Mouse (Mus musculus) urinary bladder, postnatal 4 days (tissue): ENCODE results near the gene Mga.

Experiments used
- DNase-seq, 2 experiments: peaks; one replicate each; pipeline ENCODE4 v3.0.0; 2021 to 2022; ENCODE audit warnings: low spot score in 2 of 2

The Mga gene

DNA sequence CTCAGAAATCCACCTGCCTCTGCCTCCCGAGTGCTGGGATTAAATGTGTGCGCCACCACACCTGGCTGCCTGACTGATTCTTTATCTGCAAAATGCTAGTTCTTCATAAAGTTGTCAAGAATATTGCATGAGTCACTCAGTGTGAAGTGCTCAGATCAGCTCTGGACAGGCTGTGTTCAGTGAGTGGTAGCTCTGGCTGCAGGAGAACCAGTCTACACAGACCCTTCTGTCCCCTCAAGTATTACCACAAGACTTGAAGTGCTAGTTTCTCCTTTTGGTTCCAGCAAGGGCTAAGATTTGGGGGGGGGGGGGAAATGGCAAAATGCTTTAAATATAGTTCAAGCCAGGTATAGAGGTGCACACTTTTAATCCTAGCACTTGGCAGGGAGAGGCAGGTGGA is 90.4 kb downstream of the Mga start:
- DNase-seq, result no peak

DNA sequence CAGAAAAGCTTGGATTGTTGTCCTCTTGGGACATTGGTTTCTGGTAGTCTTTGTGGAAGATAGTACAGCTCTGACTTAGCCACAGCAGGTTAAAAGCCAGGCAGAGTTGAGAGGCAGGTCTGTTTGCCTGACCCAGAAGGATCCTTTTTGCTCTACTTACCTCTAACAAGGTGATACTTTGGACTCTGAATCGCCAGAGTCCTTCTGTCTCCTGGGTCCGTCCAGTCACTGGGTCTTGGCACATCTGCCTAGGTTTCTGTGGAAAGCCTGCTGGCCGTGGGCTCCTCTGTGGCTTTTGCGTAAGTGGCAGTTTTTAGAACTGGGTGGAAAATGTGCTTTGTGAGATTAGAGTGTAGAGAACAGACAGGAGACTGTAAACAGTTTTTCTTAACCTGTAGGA is 91.9 kb downstream of the Mga start:
- no peak for DNase-seq

DNA sequence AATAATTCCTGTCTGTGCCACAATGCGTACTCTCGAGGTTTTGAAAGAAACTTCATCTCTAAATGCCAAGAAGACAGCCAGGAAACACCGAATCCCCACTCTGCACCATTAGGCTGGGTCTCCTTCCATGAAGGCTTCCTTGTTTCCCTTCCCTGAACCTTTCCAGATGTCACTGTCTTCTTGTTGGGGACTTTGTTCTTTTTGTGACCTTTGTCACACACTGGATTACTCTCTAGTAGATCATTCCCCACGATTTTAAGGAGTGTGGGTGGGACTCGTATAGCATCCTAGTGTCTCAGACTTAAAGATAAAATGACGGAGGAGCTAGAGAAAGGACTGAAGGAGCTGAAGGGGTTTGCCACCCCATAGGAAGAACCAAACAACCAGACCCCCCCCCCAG is 93.9 kb downstream of the Mga start:
- DNase-seq, result no peak

DNA sequence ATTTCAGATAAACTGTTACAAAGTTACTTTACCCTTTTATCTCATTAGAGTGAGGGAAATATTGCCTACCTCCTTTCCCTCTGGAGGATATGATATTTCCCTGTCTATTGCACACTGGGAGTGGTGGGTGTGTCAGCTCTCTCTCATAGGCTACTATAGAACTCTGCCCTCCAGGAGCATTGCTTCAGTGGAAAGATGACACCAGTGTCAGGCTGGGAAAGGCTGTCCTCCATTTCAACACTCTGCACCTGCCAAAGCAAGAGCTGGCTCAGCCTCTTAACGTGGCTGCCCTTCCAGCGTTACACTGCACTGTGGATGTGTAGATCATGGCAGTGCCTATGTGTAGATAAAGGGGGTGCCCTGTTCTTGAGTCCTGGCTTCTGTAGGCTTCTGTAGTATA is 95.3 kb downstream of the Mga start:
- DNase-seq, result no peak

DNA sequence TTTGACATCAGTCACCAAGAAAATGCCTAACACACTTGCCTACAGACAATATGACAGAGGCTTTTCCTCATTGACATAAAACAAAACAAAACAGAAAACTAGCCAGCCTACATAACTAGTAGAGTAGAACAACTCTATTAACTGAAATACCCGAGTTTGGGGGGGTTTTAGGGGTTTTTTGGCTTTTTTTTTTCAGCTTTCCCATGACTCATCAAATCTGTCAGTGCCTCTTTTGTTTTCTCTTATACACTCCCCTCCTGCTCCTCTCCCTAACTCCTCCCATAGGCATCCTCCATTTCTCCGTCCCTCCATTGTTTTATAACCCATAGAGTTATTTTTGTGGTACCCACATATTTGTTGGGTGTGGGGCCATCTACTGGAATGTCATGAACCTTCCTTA is 96.5 kb downstream of the Mga start:
- no peak for DNase-seq

DNA sequence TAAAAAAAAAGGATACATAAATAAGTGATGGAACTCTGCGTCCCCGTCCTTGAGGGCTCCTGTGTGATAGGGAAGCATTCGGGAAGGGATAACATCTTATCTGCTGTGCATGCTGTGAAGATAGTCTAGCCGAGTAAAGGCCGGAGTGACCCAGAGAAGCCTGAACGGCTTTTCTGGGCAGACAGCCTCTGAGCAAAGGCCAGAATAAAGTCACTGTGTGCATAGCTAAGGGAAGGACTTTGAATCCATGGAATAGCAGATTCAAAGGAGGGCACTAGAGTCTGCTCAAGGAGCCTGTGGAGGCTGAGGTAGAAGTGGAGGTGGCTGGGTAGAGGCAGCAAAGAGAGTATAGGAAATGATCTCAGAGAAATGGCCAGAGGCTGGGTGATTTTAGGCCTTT is 97.8 kb downstream of the Mga start:
- no peak for DNase-seq

DNA sequence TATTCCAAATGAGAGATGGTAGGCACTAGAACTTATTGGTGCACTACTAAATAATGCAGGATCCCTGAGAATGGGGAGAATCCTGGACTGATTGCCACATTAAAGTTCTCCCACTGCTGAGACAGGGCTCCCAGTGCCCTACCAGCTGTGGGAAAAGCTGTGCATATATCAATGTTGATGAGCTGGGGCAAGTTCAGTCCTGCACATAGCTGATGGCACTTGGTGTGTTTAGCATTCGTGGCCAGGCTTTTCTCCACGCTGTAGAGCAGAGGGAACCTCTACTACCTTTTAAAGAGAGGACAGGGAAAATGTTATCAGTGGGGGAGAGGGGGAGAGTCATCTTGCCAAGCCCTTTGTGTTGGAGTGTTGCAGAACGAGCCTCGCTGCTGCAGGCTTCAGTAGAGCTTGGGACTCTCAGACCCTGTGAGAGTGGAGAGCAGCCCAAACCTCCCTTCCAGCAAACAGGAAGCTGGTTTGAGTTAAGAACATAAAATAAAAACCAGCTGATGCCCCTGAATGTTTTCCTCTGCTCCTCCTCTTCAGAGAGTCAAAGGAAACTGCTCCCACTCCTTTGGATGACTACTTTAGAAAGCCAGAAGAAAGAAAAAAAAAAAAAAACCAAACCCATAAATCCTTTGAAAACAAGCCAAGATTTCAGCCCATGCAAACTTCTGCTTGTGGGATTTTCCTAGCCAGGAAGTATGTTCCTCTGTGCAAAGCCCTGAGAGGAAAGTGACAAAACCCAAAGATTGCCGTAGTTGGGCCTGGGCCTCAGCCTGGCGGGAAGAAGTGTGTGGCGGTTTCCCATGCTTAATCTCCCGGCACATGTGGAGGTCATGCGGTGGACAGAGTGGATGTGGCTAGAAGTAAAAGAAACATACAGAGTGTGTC is 98.6 kb downstream of the Mga start:
- DNase-seq, result no peak

DNA sequence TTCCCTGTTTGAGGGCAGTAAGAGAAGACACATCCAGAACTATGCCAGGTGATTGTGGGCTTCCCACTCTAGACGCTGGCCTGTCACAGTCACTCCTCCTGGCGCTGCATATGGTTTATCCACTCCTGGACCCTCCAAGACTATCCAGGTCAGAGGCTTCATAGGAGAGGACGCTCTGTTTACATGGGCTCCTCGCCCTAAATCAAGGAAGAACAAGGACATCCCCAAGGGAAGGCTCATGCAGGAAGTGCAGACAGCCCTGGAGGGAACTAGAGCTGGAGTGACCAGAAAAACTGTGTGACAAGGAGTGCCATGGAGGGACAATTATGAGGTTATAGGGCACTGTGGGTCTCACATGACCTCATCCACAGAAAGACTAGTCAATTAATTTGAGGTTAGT is 100.3 kb downstream of the Mga start:
- DNase-seq, result no peak

DNA sequence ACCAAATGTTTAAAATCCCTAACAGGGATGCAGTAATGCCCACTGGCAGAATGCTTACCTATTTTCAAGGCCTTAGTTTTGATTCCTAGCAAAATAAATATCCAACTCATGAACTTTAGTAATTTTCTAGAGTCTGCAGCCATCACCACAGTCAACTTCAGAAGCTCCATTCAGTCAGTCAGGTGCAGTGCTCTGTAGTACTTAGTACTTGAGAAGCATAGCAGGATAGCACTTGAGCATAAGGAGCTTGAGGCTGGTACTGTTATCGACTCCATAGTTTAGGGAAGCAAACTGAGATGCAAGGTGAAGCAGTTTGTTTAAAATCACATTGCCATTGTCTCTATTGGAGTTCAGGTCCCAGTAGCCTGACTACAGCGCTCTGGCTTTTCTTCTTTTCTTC is 102.7 kb downstream of the Mga start:
- no peak for DNase-seq

DNA sequence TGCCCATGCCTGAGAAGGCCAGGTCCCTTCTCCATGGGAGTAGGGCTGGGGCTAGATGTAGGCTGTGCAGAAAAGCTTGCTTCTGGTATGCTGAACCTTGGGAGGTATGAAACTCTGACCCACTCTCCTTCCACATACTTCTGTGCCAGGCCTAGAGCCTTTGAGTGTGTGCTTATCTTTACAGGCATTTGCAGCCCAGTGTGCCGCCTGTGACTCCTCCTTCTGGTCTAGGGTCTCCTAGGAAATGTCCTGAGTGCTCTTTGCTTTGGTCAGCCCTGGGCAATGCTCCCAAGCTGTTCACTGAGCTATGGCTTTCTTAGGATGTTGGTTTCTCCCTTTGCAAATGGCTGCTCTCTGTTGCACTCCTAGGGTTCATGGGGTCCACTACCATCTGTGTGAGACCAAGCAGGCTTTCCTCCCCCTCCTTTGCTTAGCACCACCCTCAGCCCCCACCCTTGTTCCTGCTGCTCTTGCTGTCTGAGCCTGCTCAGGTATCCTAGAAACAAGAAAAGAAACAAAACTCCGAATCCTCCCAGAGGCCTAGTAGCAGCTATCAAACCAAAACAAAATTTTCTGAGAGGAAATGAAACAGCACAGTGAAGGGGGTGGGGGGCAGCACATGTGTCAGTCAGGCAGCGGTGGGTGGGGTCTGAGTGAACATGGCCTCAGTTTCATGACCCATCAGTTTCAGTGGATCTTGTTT is 104.0 kb downstream of the Mga start:
- DNase-seq, result no peak

DNA sequence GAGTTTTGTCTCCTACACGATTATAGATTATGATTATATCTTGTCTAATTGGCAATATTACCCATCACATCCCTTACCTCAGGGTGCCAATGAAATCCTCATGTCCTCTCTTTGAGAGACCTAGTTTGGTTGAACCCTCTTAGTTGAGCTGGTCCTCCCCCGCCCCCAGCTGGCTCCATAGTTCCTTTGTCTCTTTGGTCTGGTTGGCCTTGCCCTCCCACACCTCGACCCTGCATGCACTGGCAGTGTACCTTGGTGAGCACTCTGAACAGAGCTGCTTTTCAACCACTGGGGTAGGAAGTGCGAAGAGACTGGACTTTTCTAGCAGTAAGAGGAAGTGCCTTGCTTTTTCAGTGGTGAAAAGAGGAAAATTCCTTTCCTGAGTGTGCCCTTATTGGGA is 104.9 kb downstream of the Mga start:
- no peak for DNase-seq

DNA sequence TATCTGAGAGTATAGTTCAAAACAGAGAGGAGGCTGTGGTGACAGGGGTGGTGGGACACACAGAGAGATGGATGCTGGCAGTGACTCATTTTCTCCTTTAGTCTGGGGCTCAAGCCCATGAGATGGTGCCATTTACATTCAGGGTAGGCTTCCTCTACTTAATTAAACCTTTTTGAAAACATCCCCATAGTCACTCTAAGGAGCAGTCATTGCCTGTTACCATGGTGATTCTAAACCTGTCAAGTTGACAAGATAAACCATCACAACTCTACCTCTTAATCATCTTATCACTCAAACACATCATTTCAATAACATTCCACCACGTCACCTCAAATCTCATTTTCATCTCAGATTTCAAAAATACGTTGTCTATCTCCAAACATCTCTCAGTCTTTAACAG is 106.9 kb downstream of the Mga start:
- DNase-seq, result no peak

DNA sequence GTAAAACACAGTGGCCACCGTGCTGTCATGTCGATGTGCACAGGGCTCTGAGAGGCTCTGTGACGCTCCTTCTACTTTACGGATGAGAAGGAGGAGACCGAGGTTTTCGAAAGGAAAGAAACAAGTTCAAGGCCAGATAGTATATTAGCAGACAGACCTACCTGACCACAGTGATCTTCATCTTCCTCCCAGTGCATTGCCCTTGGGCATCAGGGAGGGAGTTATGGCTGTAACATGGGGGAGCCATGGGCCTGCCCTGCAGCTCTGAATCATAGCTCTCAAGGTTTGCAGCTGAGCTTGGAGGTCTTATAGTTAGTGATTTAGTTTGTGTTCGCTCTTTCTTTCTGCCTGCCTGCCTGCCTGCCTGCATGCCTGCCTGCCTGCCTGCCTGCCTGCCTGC is 109.7 kb downstream of the Mga start:
- DNase-seq, result no peak

DNA sequence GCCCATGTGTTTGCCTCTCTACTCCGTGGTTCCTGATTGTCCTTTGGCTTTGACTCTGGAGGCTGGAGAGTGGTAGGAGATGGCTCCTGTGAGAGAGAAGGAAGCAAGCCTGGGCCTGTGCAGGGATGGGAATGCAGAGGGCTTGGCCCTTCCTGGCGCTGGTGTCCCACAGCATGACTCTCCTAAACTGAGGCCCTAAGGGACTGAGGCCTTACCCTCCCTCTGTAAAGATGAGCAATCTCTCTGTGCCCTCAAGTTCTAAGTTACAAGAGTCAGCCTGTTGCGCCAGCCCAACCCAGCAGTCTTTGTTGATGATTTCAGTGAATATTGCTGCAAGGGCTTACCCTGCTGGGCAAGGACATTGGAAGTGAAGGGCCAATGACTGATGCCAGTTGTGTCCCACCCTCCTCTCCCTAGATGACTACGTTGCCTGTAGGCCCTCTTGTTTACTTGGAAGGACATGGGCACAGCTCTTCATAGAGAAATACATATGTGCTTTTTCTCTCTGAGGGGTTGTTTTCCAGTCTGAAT is 110.7 kb downstream of the Mga start:
- no peak for DNase-seq

DNA sequence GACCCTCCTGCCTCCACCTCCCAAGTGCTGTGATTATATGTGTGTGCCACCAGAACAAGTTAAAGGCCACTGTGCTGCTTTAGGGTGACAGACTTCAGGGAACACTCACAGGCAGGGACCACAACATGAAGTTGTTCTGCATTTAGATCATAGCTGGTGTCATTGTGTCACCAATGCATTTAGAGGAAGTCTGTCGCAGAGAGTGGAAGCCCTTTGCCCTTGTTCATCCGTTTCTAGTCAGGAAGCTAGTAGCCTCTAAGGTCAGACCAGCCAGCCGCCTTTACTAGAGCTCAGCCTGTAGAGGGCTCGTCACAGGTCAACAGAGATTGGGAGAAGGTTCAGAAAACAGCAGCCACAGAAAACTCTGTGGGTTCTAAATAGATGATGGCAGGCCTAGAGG is 111.6 kb downstream of the Mga start:
- no peak for DNase-seq

DNA sequence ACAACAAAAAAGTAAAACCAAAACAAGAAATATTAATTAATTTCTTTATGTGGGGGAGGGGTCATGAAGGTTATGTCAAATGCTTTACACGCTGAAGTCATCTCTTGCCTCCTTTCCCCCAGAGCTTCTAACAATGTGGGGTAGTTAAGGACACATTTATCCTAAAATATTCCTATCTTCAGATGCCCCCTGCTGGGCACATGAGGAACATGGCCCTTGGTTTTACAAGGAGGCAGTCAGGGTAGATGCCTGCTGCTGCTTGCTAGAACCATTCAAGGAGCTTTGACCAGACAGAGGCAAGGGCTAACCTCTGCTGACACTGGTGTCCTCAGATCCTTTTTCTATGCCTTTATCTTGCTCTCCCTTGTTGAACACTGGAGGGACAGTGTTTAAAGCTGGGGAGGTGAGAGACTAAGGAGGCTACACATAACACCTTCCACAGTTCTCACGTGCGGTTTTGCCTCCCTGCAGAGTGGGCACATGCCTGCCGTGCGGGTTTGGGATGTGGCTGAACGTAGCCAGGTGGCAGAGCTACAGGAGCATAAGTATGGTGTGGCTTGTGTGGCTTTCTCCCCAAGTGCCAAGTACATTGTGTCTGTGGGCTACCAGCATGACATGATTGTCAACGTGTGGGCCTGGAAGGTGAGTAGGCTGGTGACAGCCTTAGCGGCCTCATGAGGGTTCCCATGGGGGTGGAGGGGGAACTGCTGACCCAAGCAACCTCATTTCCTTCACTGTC is 114.6 kb downstream of the Mga start:
- DNase-seq, result no peak

DNA sequence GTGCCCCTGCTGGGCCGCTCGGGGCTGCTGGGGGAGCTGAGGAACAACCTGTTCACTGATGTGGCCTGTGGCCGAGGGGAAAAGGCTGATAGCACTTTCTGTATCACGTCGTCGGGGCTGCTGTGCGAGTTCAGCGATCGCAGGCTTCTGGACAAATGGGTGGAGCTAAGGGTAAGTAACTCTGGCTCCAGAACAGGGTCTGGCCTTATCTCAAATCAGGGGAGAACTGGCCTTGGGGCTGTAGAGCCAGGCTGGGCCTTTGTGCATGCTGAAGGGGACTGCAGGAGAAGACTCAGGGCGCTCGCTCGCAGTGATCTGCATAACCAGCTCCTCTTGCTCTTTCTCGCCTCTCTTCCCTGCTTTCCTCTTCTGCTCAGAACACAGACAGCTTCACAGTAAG is 115.9 kb downstream of the Mga start:
- DNase-seq, result no peak

DNA sequence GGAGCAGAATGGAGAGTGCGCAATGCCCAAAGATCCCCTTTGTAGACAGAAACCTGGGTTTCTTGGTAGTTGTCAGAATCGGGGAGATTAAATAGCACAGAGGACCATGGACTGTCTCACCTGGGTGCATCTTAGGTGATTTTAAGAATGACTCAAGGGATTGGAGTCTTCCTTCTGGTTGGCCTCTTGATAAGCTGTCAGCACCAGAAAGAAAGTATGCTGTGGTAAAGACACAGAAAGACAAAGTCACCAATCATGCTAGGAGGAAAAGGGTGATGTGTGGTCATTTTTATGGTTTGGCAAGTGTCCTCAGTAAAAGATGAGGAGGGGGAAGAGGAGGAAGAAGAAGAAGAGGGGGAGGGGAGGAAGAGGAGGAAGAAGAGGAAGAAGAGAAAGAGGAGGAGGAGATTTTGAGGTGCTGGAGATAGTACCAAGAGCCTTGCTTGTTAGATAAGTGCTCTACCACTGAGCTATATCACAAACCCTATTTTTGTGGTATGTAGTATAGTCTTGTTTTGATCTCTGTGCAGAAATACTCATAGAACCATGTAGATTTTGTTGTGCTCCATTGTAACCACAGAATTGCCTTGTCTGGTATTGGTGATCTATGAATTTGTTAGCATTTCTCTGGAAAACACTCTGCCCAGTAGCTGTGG is 116.9 kb downstream of the Mga start:
- no peak for DNase-seq

DNA sequence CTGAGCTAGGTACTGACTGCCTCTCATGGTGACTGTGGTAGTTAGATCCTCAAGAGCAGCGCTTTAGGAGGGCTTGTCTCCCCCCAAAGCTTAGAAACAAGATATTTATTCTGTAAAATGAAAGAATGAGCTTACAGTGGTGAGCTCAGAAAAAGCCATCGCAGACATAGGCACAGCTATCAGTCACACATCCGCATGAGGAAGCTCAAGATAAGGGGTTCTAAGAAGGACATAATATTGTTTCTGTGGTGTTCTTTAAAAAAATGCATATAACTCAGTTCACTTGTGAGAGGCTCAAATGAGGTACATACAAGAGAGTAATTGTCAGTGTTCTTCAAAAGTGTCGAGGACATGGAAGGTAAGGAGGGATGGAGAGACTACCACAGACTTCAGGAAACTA is 118.9 kb downstream of the Mga start:
- no peak for DNase-seq

DNA sequence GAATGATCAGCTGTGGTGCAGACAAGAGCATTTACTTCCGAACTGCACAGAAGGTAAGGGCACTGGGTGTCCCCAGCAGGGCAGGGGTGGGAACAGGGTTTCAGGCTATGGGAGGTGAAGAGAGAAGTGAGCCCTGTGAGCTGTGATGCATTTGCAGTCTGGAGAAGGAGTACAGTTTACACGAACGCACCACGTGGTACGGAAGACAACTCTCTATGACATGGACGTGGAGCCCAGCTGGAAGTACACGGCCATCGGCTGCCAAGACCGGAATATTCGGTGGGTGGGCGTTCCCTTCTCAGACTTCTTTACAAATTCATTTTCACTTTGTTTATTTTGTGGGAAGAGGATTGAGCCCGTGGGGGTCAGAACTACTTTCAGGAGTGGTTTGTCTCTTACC is 120.6 kb downstream of the Mga start:
- no peak for DNase-seq
